Mouse (Mus musculus) T-helper 17 cell (primary cell): ENCODE data around the gene Csf1.
"Not testable (repeated sequence)": the region's sequence is repeated elsewhere in the genome, so short reads cannot be mapped to it uniquely, and the experiment has no call there.

Source experiments
- in situ Hi-C, 2 experiments: fragments of 300-600 bp; cut with MboI, MseI; formaldehyde crosslinking; loops; 1 replicate in 1 of 2; 2 replicates in 1 of 2; pipeline ENCODE4 v1.15.1; 2025; ENCODE audit warnings: high pct_unique_total_duplicates in 2 of 2

The Csf1 gene

GRCm38 (mm10) chr3:107751607-107752006, 8.7 kb downstream of the Csf1 start:
- in situ Hi-C loops: loop anchor here in 1 of 2 experiments (10.0 kb wide), 1 partner anchor 1027 kb away; no protein-coding TSS in a partner anchor

- in situ Hi-C loops: loop anchor here in 1 of 2 experiments (10.0 kb wide), 1 partner anchor 1026 kb away; no protein-coding TSS in a partner anchor
Measured at GRCm38 (mm10) chr3:107750775-107751540, 9.3 kb downstream of the Csf1 start.

GRCm38 (mm10) chr3:107749446-107749845, 10.8 kb downstream of the Csf1 start:
- in situ Hi-C loops: loop anchor here in 1 of 2 experiments (5.0 kb wide), 1 partner anchor 37 kb away; no protein-coding TSS in a partner anchor

- in situ Hi-C loops: loop anchor here in 1 of 2 experiments (5.0 kb wide), 1 partner anchor 36 kb away; no protein-coding TSS in a partner anchor
Measured at GRCm38 (mm10) chr3:107748260-107748955, 11.9 kb downstream of the Csf1 start.

GRCm38 (mm10) chr3:107746026-107746425, 14.2 kb downstream of the Csf1 start:
- in situ Hi-C loops: loop anchor here in 1 of 2 experiments (5.0 kb wide), 1 partner anchor 34 kb away; no protein-coding TSS in a partner anchor

- in situ Hi-C loops: no loop called here
Measured at GRCm38 (mm10) chr3:107743650-107744049, 16.6 kb downstream of the Csf1 start.

- in situ Hi-C loops: no loop called here
Measured at GRCm38 (mm10) chr3:107743107-107743506, 17.2 kb downstream of the Csf1 start.

- in situ Hi-C loops: no loop called here
Measured at GRCm38 (mm10) chr3:107742071-107742710, 18.1 kb downstream of the Csf1 start.

- in situ Hi-C loops: no loop called here
Measured at GRCm38 (mm10) chr3:107741387-107741786, 18.9 kb downstream of the Csf1 start.

GRCm38 (mm10) chr3:107740578-107741207, 19.6 kb downstream of the Csf1 start:
- in situ Hi-C loops: no loop called here

- in situ Hi-C loops: no loop called here
Measured at GRCm38 (mm10) chr3:107739966-107740365, 20.3 kb downstream of the Csf1 start.

GRCm38 (mm10) chr3:107739456-107739855, 20.8 kb downstream of the Csf1 start:
- in situ Hi-C loops: no loop called here

- in situ Hi-C loops: no loop called here
Measured at GRCm38 (mm10) chr3:107738620-107739019, 21.6 kb downstream of the Csf1 start.

GRCm38 (mm10) chr3:107737609-107738190, 22.6 kb downstream of the Csf1 start:
- in situ Hi-C loops: no loop called here

GRCm38 (mm10) chr3:107735620-107736019, 24.6 kb downstream of the Csf1 start:
- in situ Hi-C loops: not testable (repeated sequence)

GRCm38 (mm10) chr3:107733329-107733728, 26.9 kb downstream of the Csf1 start:
- in situ Hi-C loops: no loop called here

- in situ Hi-C loops: no loop called here
Measured at GRCm38 (mm10) chr3:107730236-107730635, 30.0 kb downstream of the Csf1 start.

GRCm38 (mm10) chr3:107728509-107728908, 31.8 kb downstream of the Csf1 start:
- in situ Hi-C loops: no loop called here

- in situ Hi-C loops: loop anchor here in 1 of 2 experiments (10.0 kb wide), 1 partner anchor 1399 kb away; no protein-coding TSS in a partner anchor
Measured at GRCm38 (mm10) chr3:107715971-107716370, 44.3 kb downstream of the Csf1 start.

- in situ Hi-C loops: loop anchor here (5.0 to 10.0 kb wide), 2 partner anchors 33 to 1400 kb away; no protein-coding TSS in a partner anchor
Measured at GRCm38 (mm10) chr3:107714276-107714933, 45.9 kb downstream of the Csf1 start.
